Mouse (Mus musculus): ENCODE measurements at regions not wholly inside any gene's neighbourhood (a gene's known extent, or its start where the extent isn't known, plus 50 kb on each side); places are given as distances from the start of the nearest gene placed in this dataset.

- H3K4me3 ChIP-seq (replicated peaks; ENCODE audit: low read depth, low read length), result no peak overlapping the region
- no peak for TF ChIP-seq CTCF (IDR thresholded peaks at IDR 0.05; ENCODE audit: low read depth)
Observed at GRCm38 (mm10) chr15:62399381-62399780, 1445.6 kb downstream of the Gsdmc2 start.

GRCm38 (mm10) chr15:62397009-62397408 is 1448.0 kb downstream of the Gsdmc2 start:
- Histone ChIP-seq H3K27ac (no peak overlapping the region), H3K27me3 (ENCODE audit: insufficient read depth, low read length) (no peaks in the 10 kb centered on the region), H3K4me1 (replicated peaks; ENCODE audit: insufficient read depth, low read length) (no peaks in the 10 kb centered on the region), H3K36me3 (ENCODE audit: insufficient read depth, low read length) (no peaks in the 10 kb centered on the region), H3K9ac (ENCODE audit: low read depth, low read length) (no peak overlapping the region), H3K4me3 (replicated peaks; ENCODE audit: low read depth, low read length) (no peak overlapping the region), H3K9me3 (replicated peaks; ENCODE audit: low read length) (no peaks in the 10 kb centered on the region), H3K4me2 (ENCODE audit: low read length) (no peak overlapping the region)
- WGBS, result 26% methylated on average over 7 of the region's 7 CpGs
- ATAC-seq (replicated peaks; ENCODE audit: low FRiP score, low read depth), result peak; percentile 90
- TF ChIP-seq CTCF (IDR thresholded peaks at IDR 0.05; ENCODE audit: low read depth), result no peak
- DNase-seq (ENCODE audit: low spot score), result peak; percentile 62

More at GRCm38 (mm10) chr15:62399381-62399780, 1445.6 kb downstream of the Gsdmc2 start:
- no peak overlapping the region for H3K27ac ChIP-seq
- ATAC-seq (replicated peaks; ENCODE audit: low FRiP score, low read depth) (no peak), DNase-seq (ENCODE audit: low spot score) (no peak)
- 74% methylated on average over 1 of the region's 1 CpGs for WGBS
- H3K9ac ChIP-seq (ENCODE audit: low read depth, low read length), result no peak overlapping the region
- H3K4me2 ChIP-seq (ENCODE audit: low read length), result no peak overlapping the region
- no peaks in the 10 kb centered on the region for H3K36me3 ChIP-seq (ENCODE audit: insufficient read depth, low read length)
- no peaks in the 10 kb centered on the region for H3K9me3 ChIP-seq (replicated peaks; ENCODE audit: low read length)
- H3K4me1 ChIP-seq (replicated peaks; ENCODE audit: insufficient read depth, low read length), result no peaks in the 10 kb centered on the region
- H3K27me3 ChIP-seq (ENCODE audit: insufficient read depth, low read length), result no peaks in the 10 kb centered on the region

GRCm38 (mm10) chr15:62395377-62395776 is 1449.6 kb downstream of the Gsdmc2 start:
- Histone ChIP-seq H3K36me3 (ENCODE audit: insufficient read depth, low read length) (no peaks in the 10 kb centered on the region), H3K4me3 (replicated peaks; ENCODE audit: low read depth, low read length) (no peak overlapping the region), H3K27ac (no peak overlapping the region), H3K4me1 (replicated peaks; ENCODE audit: insufficient read depth, low read length) (no peaks in the 10 kb centered on the region), H3K9ac (ENCODE audit: low read depth, low read length) (no peak overlapping the region), H3K9me3 (replicated peaks; ENCODE audit: low read length) (no peaks in the 10 kb centered on the region), H3K27me3 (ENCODE audit: insufficient read depth, low read length) (no peaks in the 10 kb centered on the region), H3K4me2 (ENCODE audit: low read length) (no peak overlapping the region)
- no peak for ATAC-seq (replicated peaks; ENCODE audit: low FRiP score, low read depth)
- WGBS, result 89% methylated on average over 2 of the region's 2 CpGs
- no peak for TF ChIP-seq CTCF (IDR thresholded peaks at IDR 0.05; ENCODE audit: low read depth)
- no peak for DNase-seq (ENCODE audit: low spot score)

DNA sequence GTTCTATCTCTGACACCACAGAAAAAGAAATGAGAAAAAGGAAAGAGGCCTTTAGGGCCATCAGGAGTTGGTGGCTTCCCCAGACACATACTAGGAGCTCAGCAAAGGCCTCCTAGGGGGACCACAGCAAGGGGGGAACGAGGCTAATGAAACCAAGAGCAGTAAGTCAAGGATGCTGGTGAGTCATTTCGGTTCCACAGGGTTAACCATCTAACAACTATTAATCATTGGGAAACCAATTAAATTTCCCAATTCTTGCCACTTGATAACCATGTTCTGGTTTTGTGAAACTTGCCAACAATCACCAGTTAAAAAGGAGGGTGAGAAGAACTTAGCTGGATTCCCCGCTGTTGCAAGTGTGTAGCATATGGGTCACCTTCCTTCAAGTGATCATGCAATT is 1451.6 kb downstream of the Gsdmc2 start:
- no peak for ATAC-seq (replicated peaks; ENCODE audit: low FRiP score, low read depth)
- DNase-seq (ENCODE audit: low spot score), result no peak
- Histone ChIP-seq H3K9me3 (replicated peaks; ENCODE audit: low read length) (no peaks in the 10 kb centered on the region), H3K27ac (no peak overlapping the region), H3K4me1 (replicated peaks; ENCODE audit: insufficient read depth, low read length) (no peaks in the 10 kb centered on the region), H3K4me3 (replicated peaks; ENCODE audit: low read depth, low read length) (no peak overlapping the region), H3K27me3 (ENCODE audit: insufficient read depth, low read length) (no peaks in the 10 kb centered on the region), H3K9ac (ENCODE audit: low read depth, low read length) (no peak overlapping the region), H3K4me2 (ENCODE audit: low read length) (no peak overlapping the region), H3K36me3 (ENCODE audit: insufficient read depth, low read length) (no peaks in the 10 kb centered on the region)
- 80% methylated on average over 3 of the region's 3 CpGs for WGBS
- TF ChIP-seq CTCF (IDR thresholded peaks at IDR 0.05; ENCODE audit: low read depth), result no peak

DNA sequence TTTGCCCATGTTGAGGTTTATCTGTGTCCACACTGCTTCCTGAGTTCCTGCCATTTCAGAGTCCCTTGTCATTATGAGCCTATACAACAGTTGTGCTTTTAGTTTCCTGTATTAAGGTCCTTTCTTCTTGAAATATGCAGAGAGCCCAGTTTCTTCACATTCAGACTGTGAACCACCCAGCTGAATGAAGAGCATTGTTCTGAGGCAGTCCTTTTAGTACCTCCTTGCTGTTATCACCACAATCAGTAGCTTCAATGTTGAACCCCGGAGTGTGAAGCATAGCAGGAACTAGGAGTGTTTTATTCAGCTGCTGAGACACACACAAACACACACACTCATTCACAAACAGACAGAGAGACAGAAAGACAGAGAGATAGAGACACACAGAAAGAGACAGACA is 1452.1 kb downstream of the Gsdmc2 start:
- no peak for ATAC-seq (replicated peaks; ENCODE audit: low FRiP score, low read depth)
- WGBS, result 63% methylated on average over 1 of the region's 1 CpGs
- no peaks in the 10 kb centered on the region for H3K36me3 ChIP-seq (ENCODE audit: insufficient read depth, low read length)

GRCm38 (mm10) chr15:62392381-62392780 is 1452.6 kb downstream of the Gsdmc2 start:
- no peaks in the 10 kb centered on the region for H3K27me3 ChIP-seq (ENCODE audit: insufficient read depth, low read length)
- no peak for TF ChIP-seq CTCF (IDR thresholded peaks at IDR 0.05; ENCODE audit: low read depth)
- ATAC-seq (replicated peaks; ENCODE audit: low FRiP score, low read depth) (no peak), DNase-seq (ENCODE audit: low spot score) (peak; percentile 41)
- H3K4me1 ChIP-seq (replicated peaks; ENCODE audit: insufficient read depth, low read length), result no peaks in the 10 kb centered on the region
- H3K4me2 ChIP-seq (ENCODE audit: low read length), result no peak overlapping the region
- H3K9me3 ChIP-seq (replicated peaks; ENCODE audit: low read length), result no peaks in the 10 kb centered on the region
- H3K9ac ChIP-seq (ENCODE audit: low read depth, low read length), result no peak overlapping the region
- H3K4me3 ChIP-seq (replicated peaks; ENCODE audit: low read depth, low read length), result no peak overlapping the region
- H3K36me3 ChIP-seq (ENCODE audit: insufficient read depth, low read length), result no peaks in the 10 kb centered on the region
- H3K27ac ChIP-seq, result no peak overlapping the region
- WGBS, result 62% methylated on average over 3 of the region's 3 CpGs

More for the DNA sequence above, 1452.1 kb downstream of the Gsdmc2 start:
- Histone ChIP-seq H3K27ac (no peak overlapping the region), H3K4me2 (ENCODE audit: low read length) (no peak overlapping the region), H3K27me3 (ENCODE audit: insufficient read depth, low read length) (no peaks in the 10 kb centered on the region), H3K9ac (ENCODE audit: low read depth, low read length) (no peak overlapping the region), H3K9me3 (replicated peaks; ENCODE audit: low read length) (no peaks in the 10 kb centered on the region), H3K4me3 (replicated peaks; ENCODE audit: low read depth, low read length) (no peak overlapping the region), H3K4me1 (replicated peaks; ENCODE audit: insufficient read depth, low read length) (no peaks in the 10 kb centered on the region)
- DNase-seq (ENCODE audit: low spot score), result no peak
- TF ChIP-seq CTCF (IDR thresholded peaks at IDR 0.05; ENCODE audit: low read depth), result no peak

DNA sequence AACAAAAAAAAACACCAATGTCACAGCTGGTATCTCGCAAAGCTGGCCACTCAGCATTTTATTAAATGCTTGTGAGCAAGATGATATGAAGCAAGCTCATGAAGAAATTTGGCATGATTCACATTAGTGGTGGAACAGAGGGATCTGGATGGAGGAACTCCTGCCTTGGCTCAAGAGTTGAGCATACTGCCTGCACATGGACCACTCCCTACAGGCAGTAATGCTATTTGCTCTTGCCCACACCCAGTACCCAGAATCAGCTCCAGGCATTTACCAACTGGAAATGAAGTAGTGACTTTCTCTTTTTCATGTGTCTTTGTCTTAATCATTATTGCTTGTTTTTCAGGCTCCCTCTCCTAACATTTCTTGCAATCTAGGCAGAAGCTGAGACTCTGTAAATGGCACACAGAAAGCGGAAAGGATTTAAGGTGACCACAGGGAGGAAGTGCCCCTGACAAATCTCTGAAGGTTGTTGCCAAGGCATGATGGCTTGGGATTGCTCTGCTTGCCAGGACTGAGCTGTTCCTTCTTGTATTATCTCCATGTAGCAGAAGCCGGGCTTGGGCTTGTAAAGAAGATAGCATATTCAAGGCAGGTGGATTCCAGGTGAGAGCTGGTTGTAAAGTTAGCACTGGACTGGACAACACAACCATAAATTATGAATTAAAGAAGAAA is 1455.4 kb downstream of the Gsdmc2 start:
- no peak overlapping the region for H3K4me3 ChIP-seq (replicated peaks; ENCODE audit: low read depth, low read length)
- ATAC-seq (replicated peaks; ENCODE audit: low FRiP score, low read depth) (no peak), DNase-seq (ENCODE audit: low spot score) (no peak)
- H3K27me3 ChIP-seq (ENCODE audit: insufficient read depth, low read length), result no peaks in the 10 kb centered on the region
- WGBS, result 88% methylated on average over 3 of the region's 3 CpGs
- no peaks in the 10 kb centered on the region for H3K9me3 ChIP-seq (replicated peaks; ENCODE audit: low read length)
- no peak overlapping the region for H3K9ac ChIP-seq (ENCODE audit: low read depth, low read length)
- H3K4me1 ChIP-seq (replicated peaks; ENCODE audit: insufficient read depth, low read length), result no peaks in the 10 kb centered on the region
- H3K36me3 ChIP-seq (ENCODE audit: insufficient read depth, low read length), result no peaks in the 10 kb centered on the region
- no peak overlapping the region for H3K27ac ChIP-seq
- no peak for TF ChIP-seq CTCF (IDR thresholded peaks at IDR 0.05; ENCODE audit: low read depth)
- no peak overlapping the region for H3K4me2 ChIP-seq (ENCODE audit: low read length)
